Mouse (Mus musculus): ENCODE data around the gene Cer1. TPM values are rescaled to one million over a fixed set of nuclear protein-coding genes. Genes with fewer than 3 reads are reported as not detected.

Gene Cer1
- polyA plus RNA-seq, 1 experiment from 2014 or later: not detected

- no peak for ATAC-seq
- DNase-seq: no peak
- Histone ChIP-seq H3K4me1 (ENCODE audit: insufficient read depth) (no peaks in the 10 kb centered on the region), H3K27me3 (ENCODE audit: insufficient read depth, low read length) (no peaks in the 10 kb centered on the region), H3K9me3 (ENCODE audit: low read length) (no peaks in the 10 kb centered on the region), H3K4me3 (ENCODE audit: low read depth, low read length) (no peak overlapping the region), H3K36me3 (replicated peaks; ENCODE audit: insufficient read depth, low read length) (no peaks in the 10 kb centered on the region), H3K4me2 (ENCODE audit: low read depth, low read length) (no peak overlapping the region), H3K27ac (ENCODE audit: low read depth) (no peak overlapping the region), H3K9ac (replicated peaks) (no peak overlapping the region)
- 81% methylated on average over 5 of the region's 5 CpGs for WGBS (ENCODE audit: insufficient replicate concordance)
- TF ChIP-seq EP300 (IDR thresholded peaks at IDR 0.05; ENCODE audit: low read depth) (no peak), CTCF (IDR thresholded peaks at IDR 0.05; ENCODE audit: low read depth) (no peak)
These were observed 31.7 kb upstream of the Cer1 start for GRCm38 (mm10) chr4:82916678-82917050.

DNA sequence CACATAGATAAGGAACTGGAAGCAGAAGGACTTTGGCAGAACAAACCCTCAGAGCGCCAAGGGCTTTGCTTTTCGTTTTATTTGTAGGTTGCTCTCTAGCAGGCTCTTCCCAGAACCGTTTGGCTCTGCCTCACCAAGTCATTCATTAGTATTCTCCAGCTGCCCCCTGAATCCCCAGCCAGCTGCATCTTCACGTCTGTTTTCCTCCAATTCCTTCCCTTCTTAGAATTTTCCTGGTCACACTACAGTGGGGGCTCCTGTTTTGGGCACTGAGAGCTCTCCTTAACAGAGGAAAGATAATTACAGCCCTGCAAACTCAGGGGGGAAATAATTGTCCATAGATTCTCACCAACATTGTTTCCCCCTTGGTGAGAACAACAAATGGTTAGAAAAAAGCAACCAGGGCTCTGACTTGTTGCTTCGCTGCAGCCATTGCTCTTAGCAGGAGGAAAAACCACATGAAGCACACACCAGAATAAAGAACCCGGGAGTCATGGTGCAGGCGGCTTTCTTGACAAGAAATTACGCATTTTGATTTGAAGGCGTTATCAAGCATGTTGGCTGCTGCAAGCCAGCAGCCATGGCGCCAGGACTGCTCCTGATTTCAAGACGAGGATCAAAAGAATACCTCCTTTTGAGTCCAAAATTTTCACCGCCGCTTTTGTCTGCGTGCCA lies 31.2 kb upstream of the Cer1 start:
- no peak overlapping the region for H3K9ac ChIP-seq (replicated peaks)
- no peak overlapping the region for H3K27ac ChIP-seq (ENCODE audit: low read depth)
- TF ChIP-seq EP300 (IDR thresholded peaks at IDR 0.05; ENCODE audit: low read depth): no peak
- TF ChIP-seq CTCF (IDR thresholded peaks at IDR 0.05; ENCODE audit: low read depth): no peak
- H3K4me2 ChIP-seq (ENCODE audit: low read depth, low read length): no peak overlapping the region
- H3K9me3 ChIP-seq (ENCODE audit: low read length): no peaks in the 10 kb centered on the region
- no peak overlapping the region for H3K4me3 ChIP-seq (ENCODE audit: low read depth, low read length)
- no peaks in the 10 kb centered on the region for H3K36me3 ChIP-seq (replicated peaks; ENCODE audit: insufficient read depth, low read length)
- H3K27me3 ChIP-seq (ENCODE audit: insufficient read depth, low read length): no peaks in the 10 kb centered on the region
- no peaks in the 10 kb centered on the region for H3K4me1 ChIP-seq (ENCODE audit: insufficient read depth)
- DNase-seq: no peak
- no peak for ATAC-seq
- 62% methylated on average over 14 of the region's 14 CpGs for WGBS (ENCODE audit: insufficient replicate concordance)

DNA sequence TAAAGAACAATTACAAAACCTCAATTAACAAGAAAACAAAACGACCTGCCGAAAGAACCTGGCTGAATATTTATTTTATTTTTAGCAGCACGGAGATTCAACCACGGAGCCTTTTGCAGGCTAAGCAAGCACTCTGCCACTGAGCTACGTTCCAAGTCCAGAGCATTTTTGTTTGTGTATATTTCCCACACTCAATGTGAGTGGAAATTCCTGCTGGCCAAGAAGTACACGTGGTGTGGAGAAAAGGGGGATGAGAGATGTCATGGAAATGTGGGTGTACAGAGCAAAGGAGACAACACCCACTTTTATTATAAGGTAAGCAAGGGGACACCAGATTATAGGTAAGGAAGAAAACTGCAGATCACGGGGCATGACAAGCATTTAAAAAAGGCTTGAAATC lies 30.6 kb upstream of the Cer1 start:
- Histone ChIP-seq H3K27me3 (ENCODE audit: insufficient read depth, low read length) (no peaks in the 10 kb centered on the region), H3K27ac (ENCODE audit: low read depth) (no peak overlapping the region), H3K4me2 (ENCODE audit: low read depth, low read length) (no peak overlapping the region), H3K9me3 (ENCODE audit: low read length) (no peaks in the 10 kb centered on the region), H3K4me3 (ENCODE audit: low read depth, low read length) (no peak overlapping the region), H3K4me1 (ENCODE audit: insufficient read depth) (no peaks in the 10 kb centered on the region), H3K9ac (replicated peaks) (no peak overlapping the region), H3K36me3 (replicated peaks; ENCODE audit: insufficient read depth, low read length) (no peaks in the 10 kb centered on the region)
- DNase-seq (no peak), ATAC-seq (no peak)
- WGBS (ENCODE audit: insufficient replicate concordance): 54% methylated on average over 7 of the region's 7 CpGs
- no peak for TF ChIP-seq CTCF (IDR thresholded peaks at IDR 0.05; ENCODE audit: low read depth)
- no peak for TF ChIP-seq EP300 (IDR thresholded peaks at IDR 0.05; ENCODE audit: low read depth)

DNA sequence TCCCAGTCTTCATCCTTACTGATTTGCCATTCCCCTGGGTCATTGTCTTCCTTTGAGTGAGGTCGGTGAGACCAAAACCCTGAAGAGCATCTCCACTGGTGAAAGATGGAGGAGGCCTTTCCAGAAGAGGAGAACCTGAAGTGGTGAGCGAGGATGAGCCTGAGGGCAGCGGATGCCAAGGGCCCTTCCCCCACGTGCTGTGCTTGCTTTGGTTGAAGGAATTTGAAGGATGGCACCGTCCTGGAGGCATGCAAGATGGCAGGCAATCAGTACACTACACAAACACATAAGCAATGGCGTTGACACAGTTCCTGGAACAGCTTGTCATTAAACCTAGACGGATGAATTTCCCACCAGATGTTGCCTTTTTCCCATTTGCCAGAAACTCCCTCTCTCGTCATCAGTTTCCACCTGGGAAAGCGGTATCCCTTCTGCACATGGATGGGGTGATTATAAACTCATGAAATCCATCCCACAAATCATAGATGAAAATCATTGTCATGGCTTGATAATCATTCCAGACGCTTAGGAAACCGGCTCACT lies 29.7 kb upstream of the Cer1 start:
- WGBS (ENCODE audit: insufficient replicate concordance): 74% methylated on average over 11 of the region's 11 CpGs
- ATAC-seq (no peak), DNase-seq (no peak)
- Histone ChIP-seq H3K9me3 (ENCODE audit: low read length) (no peaks in the 10 kb centered on the region), H3K27ac (ENCODE audit: low read depth) (no peak overlapping the region), H3K36me3 (replicated peaks; ENCODE audit: insufficient read depth, low read length) (no peaks in the 10 kb centered on the region), H3K4me2 (ENCODE audit: low read depth, low read length) (no peak overlapping the region), H3K4me3 (ENCODE audit: low read depth, low read length) (no peak overlapping the region), H3K4me1 (ENCODE audit: insufficient read depth) (no peaks in the 10 kb centered on the region), H3K27me3 (ENCODE audit: insufficient read depth, low read length) (no peaks in the 10 kb centered on the region), H3K9ac (replicated peaks) (no peak overlapping the region)
- TF ChIP-seq EP300 (IDR thresholded peaks at IDR 0.05; ENCODE audit: low read depth) (no peak), CTCF (IDR thresholded peaks at IDR 0.05; ENCODE audit: low read depth) (no peak)

DNA sequence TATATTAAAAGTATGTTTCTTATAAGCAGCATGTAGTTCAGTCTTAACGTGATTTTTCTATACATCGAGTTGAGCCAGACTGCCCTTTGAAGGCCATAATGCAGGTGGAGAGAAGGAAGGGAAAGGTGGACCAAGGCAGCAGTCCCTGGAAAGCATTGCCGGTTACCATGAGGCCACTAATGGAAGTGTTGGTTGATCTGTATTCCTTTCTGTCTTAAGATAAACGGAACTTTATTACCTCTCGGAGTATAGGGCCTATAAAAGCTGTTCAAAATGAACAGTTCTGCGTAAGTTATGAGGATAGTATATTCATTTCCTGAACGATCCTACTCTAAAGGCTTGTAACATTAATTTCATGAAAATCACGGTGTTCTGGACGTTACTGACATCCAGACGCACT lies 10.3 kb upstream of the Cer1 start:
- ATAC-seq (no peak), DNase-seq (no peak)
- H3K36me3 ChIP-seq (replicated peaks; ENCODE audit: insufficient read depth, low read length): no peaks in the 10 kb centered on the region
- H3K27me3 ChIP-seq (ENCODE audit: insufficient read depth, low read length): no peaks in the 10 kb centered on the region
- no peak overlapping the region for H3K27ac ChIP-seq (ENCODE audit: low read depth)
- no peak overlapping the region for H3K4me2 ChIP-seq (ENCODE audit: low read depth, low read length)
- H3K4me1 ChIP-seq (ENCODE audit: insufficient read depth): no peaks in the 10 kb centered on the region
- no peak overlapping the region for H3K9ac ChIP-seq (replicated peaks)
- 83% methylated on average over 10 of the region's 10 CpGs for whole genome bisulfite sequencing (ENCODE audit: insufficient replicate concordance)
- no peak for TF ChIP-seq CTCF (IDR thresholded peaks at IDR 0.05; ENCODE audit: low read depth)
- no peak overlapping the region for H3K4me3 ChIP-seq (ENCODE audit: low read depth, low read length)
- H3K9me3 ChIP-seq (ENCODE audit: low read length): no peaks in the 10 kb centered on the region

DNA sequence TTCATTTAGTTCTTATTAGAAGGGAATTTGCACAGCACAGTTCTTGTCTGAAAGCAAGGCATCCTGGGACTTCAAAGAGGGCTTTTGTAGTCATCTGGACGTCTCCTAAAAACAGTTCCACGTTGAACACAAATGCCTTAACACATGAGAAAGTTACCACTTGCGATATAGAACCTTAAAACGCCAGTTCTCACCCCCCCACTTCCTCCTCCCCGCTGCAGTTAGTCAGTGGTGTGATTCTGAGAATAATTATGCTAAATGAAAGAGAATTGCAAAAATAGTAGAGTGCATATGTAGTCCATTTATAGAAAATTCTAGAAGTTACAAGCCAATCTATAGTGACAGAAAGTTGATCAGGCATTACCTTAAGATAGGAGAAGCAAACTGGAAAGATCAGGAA lies 7.3 kb upstream of the Cer1 start:
- no peak overlapping the region for H3K9ac ChIP-seq (replicated peaks)
- WGBS (ENCODE audit: insufficient replicate concordance): 69% methylated on average over 5 of the region's 5 CpGs
- no peaks in the 10 kb centered on the region for H3K4me1 ChIP-seq (ENCODE audit: insufficient read depth)
- no peak for TF ChIP-seq CTCF (IDR thresholded peaks at IDR 0.05; ENCODE audit: low read depth)
- TF ChIP-seq EP300 (IDR thresholded peaks at IDR 0.05; ENCODE audit: low read depth): no peak
- ATAC-seq: no peak
- H3K36me3 ChIP-seq (replicated peaks; ENCODE audit: insufficient read depth, low read length): no peaks in the 10 kb centered on the region
- H3K27ac ChIP-seq (ENCODE audit: low read depth): no peak overlapping the region
- H3K27me3 ChIP-seq (ENCODE audit: insufficient read depth, low read length): no peaks in the 10 kb centered on the region
- H3K4me2 ChIP-seq (ENCODE audit: low read depth, low read length): no peak overlapping the region
- H3K9me3 ChIP-seq (ENCODE audit: low read length): no peaks in the 10 kb centered on the region
- H3K4me3 ChIP-seq (ENCODE audit: low read depth, low read length): no peak overlapping the region
- no peak for DNase-seq
